Mouse (Mus musculus): Measurements from ENCODE around the gene Pgm2l1. TPM values are rescaled to one million over a fixed set of nuclear protein-coding genes. Genes with fewer than 3 reads are reported as not detected.
A peak's percentile ranks its signal among the peaks of the same experiment; 100 is the strongest.

Pgm2l1 gene
- total RNA-seq (2014; fragmentation: Nextera tagmentation): 11.6 and 21.7 TPM in 2 replicates
- 13.7 and 18.0 TPM in 2 replicates for total RNA-seq (2017)

GRCm38 (mm10) chr7:100227158-100227875, at the start of gene Pgm2l1:
Gene Pgm2l1, plus strand, starts transcription at chr7:100227394.
- ATAC-seq (replicated peaks; ENCODE audit: low FRiP score, low TSS enrichment, poor library complexity, severe bottlenecking): peak; percentile 96

- ATAC-seq (replicated peaks; ENCODE audit: low FRiP score, low TSS enrichment, poor library complexity, severe bottlenecking): peak; percentile 77
These were observed 48.9 kb upstream of the Pgm2l1 start for GRCm38 (mm10) chr7:100178016-100178890.

- ATAC-seq (replicated peaks; ENCODE audit: low FRiP score, low TSS enrichment, poor library complexity, severe bottlenecking): peak; percentile 48
These were observed 48.3 kb upstream of the Pgm2l1 start for GRCm38 (mm10) chr7:100178891-100179233.

DNA sequence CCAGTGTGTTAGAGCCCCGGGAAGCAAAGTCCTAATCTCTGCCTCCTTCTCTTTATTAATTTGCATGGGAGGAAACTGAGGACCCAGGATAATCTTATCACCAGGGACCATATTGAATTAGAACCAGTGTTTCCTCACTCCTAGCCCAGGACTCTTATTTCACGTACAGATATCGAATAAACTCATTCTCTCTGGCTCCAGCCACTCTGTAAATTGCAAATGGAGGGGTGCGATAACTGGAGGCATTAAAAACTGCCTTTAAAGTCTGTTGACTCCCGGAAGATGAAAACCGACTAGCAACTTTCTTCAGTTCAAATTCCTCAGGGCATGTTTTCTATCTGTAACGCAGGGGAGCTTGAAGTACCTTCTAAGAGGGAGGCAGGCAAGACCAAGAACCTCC, 47.8 kb upstream of the Pgm2l1 start:
- peak; percentile 82 for ATAC-seq (replicated peaks; ENCODE audit: low FRiP score, low TSS enrichment, poor library complexity, severe bottlenecking)

GRCm38 (mm10) chr7:100179836-100180407, 47.3 kb upstream of the Pgm2l1 start:
- ATAC-seq (replicated peaks; ENCODE audit: low FRiP score, low TSS enrichment, poor library complexity, severe bottlenecking): peak; percentile 2; the same call in 1 of the 2 replicates

DNA sequence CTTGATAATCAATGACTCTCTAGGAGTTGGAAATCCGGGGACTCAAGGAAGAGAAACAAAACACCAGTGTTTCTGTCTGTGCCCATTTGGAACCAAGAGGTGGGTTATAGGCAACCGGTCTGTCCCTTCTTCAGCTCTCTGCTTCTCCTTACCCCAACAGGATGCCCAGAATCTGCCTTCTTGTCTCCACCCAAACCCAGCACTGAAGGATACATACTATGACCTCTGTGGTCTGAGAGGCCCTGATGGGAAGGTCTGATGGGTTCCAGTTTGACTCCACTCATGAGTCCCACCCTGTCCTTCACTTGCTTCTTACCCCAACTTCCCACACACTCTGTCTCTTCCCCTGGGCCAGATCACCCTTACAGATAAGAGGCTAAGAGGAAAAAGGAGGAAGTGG, 46.0 kb upstream of the Pgm2l1 start:
- no peak for ATAC-seq (replicated peaks; ENCODE audit: low FRiP score, low TSS enrichment, poor library complexity, severe bottlenecking)

DNA sequence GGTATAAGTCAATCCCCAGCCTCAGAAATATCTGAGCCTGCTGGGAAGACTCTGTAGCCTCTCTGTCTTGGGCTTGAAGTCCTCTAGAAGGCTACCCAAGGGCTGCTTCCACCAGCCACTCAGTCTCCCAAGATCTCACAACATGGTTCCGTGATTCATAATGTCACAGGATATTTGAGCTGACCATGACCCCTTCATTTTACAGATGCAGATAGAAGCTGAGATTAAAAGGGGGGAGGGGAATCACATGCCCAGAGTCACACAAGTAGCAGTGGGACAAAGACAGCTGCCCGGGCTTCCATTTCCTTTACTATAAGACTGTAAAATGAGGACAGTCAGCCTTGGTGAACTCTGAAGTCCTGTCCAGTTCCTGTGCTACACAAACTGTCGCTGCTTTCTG, 45.6 kb upstream of the Pgm2l1 start:
- ATAC-seq (replicated peaks; ENCODE audit: low FRiP score, low TSS enrichment, poor library complexity, severe bottlenecking): no peak

DNA sequence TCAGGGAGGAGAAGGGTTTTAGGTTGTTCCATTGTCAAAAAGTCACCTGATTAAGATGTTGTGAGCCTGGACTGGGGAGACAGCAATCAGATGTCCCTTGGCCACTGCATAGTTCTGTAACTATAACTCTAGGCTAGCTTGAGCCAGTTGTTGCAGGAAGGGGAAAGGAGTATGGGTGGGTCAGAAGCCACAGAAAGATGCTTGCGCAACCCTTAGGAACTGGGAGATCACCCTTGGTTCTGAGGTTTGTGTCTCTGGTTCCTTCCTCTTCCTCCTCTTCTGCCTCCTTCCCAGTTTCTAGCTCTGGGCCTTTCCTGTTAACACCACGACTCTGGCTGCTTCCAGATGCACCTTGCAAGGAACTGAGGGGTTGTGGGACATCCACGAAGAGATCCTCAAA, 44.8 kb upstream of the Pgm2l1 start:
- ATAC-seq (replicated peaks; ENCODE audit: low FRiP score, low TSS enrichment, poor library complexity, severe bottlenecking): no peak

DNA sequence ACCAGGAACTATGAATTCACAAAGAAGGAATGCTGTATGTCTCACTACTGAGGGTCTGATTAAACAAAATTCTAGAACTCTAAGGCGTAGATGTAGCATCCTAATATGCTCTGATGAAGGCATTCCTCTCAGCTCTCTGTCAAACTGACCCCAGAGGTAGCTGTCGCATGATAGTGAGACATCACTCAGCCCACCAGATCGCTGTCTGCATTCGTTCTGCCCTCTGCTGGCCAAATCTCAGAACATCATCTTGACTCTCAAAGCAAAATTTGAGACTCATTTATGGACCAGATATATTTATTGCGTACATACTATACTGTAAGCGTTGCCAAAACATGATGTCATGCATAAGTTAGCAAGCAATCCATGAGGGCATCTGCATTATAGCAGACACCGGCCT, 39.6 kb upstream of the Pgm2l1 start:
- peak; percentile 64; the same call in 1 of the 2 replicates for ATAC-seq (replicated peaks; ENCODE audit: low FRiP score, low TSS enrichment, poor library complexity, severe bottlenecking)

GRCm38 (mm10) chr7:100190167-100190566, 37.0 kb upstream of the Pgm2l1 start:
- no peak for ATAC-seq (replicated peaks; ENCODE audit: low FRiP score, low TSS enrichment, poor library complexity, severe bottlenecking)

GRCm38 (mm10) chr7:100190778-100191177, 36.4 kb upstream of the Pgm2l1 start:
- ATAC-seq (replicated peaks; ENCODE audit: low FRiP score, low TSS enrichment, poor library complexity, severe bottlenecking): peak; percentile 81; the same call in 1 of the 2 replicates

DNA sequence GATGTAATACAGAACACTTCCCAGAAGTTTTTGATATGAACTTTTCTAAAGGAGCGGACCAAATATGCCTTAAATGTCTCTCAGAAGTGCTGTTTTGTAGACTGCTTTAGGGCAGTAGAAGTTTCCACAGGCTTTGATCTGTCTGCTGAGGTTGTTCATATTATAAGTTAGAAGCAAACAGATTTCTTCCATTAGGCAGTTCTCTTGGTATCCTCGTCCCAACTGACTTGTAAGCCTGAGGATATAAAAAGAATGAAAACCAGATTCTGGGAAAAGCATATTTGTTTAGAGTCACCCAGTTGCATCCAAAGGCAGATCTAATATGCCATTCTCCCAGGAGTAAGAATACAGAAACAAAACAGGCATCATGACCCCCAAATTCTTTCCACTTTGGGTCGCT, 26.0 kb upstream of the Pgm2l1 start:
- ATAC-seq (replicated peaks; ENCODE audit: low FRiP score, low TSS enrichment, poor library complexity, severe bottlenecking): no peak

- no peak for ATAC-seq (replicated peaks; ENCODE audit: low FRiP score, low TSS enrichment, poor library complexity, severe bottlenecking)
These were observed 23.6 kb upstream of the Pgm2l1 start for GRCm38 (mm10) chr7:100203616-100204015.

DNA sequence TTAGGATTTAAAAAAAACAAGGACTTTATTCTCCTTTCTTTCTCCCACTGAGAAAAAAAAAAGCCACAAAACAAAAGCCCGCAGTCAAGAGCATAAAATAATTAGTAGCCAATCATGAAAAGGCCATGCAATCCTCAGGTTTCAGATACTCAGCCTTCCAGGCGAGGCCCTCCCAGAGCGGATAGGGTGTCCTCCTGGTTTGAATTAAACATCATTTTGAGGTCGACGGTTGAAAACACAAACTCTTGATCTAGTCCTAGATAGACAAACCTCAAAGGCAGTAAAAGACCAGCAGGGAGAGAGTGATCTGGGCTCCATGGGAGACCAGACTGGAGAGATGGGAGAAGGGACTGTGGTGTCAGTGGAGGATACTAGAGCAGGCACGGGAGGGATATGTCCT, 22.3 kb upstream of the Pgm2l1 start:
- no peak for ATAC-seq (replicated peaks; ENCODE audit: low FRiP score, low TSS enrichment, poor library complexity, severe bottlenecking)

DNA sequence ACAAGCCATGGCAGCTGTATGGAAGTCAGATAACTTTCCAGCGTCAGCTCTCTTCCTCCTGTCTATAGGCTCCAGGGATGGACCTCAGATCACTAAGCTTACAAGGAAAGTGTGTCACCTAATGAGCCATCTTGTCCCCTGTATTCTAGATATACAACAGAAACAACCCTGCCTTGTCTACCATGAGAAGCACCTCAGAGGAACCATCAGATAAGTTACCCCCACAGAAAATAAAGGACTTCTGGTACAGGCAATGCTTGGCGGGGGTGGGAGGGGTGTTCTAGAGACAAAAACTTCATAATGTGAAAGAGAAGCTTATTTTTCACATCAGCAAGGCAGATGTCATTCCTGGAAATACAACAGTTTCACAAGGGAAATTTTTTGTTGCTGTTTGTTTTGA, 21.1 kb upstream of the Pgm2l1 start:
- no peak for ATAC-seq (replicated peaks; ENCODE audit: low FRiP score, low TSS enrichment, poor library complexity, severe bottlenecking)

- no peak for ATAC-seq (replicated peaks; ENCODE audit: low FRiP score, low TSS enrichment, poor library complexity, severe bottlenecking)
These were observed 19.3 kb upstream of the Pgm2l1 start for GRCm38 (mm10) chr7:100207886-100208285.

DNA sequence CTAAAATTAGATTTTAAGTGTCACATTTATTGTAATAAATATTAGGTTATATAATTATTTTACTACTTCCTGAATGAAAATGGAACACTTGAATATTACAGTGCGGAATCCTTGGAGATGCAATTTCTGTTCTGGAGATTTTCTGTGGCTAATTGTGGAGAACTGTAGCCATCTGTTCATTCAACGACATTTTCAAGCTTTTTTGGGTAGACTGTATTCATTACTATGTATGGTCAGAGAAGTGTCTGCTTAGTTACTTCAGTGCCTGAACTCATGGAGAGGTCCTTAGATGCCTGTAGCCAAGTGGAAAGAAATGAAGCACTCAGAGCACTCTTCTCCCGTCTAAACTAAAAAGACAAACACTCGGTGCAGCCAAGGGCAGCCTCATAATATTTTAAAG, 12.9 kb upstream of the Pgm2l1 start:
- no peak for ATAC-seq (replicated peaks; ENCODE audit: low FRiP score, low TSS enrichment, poor library complexity, severe bottlenecking)

DNA sequence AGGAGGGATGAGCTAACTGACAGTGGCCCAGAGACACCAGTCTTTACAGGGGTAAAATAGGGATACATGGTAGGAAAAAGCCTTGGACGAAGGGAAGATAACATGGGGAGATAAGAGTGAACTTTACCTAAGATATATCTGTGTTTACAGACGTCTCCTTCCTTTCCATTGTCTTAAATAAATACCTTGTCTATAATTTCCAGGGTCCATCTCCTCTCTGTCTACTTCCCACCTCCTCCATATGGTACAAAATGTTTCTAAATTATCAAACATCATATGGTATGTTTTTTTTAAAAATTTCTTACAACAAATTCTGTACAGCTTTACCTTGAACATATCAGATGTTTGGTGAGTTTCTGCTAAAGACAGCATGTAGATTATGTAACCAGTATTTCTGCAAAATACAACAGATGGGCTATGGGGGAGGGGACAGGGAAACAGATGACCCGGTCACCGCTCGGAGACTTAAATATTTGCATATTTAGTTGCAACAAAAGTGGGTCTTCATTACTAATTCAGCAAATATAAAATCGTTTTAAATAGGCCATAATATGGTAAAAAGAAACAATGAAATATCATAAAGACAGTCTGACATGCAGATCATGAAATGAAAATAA, 12.0 kb upstream of the Pgm2l1 start:
- ATAC-seq (replicated peaks; ENCODE audit: low FRiP score, low TSS enrichment, poor library complexity, severe bottlenecking): no peak

GRCm38 (mm10) chr7:100215976-100216375, 11.2 kb upstream of the Pgm2l1 start:
- ATAC-seq (replicated peaks; ENCODE audit: low FRiP score, low TSS enrichment, poor library complexity, severe bottlenecking): no peak
